Mouse (Mus musculus): ENCODE results near the gene Fus. TPM values are rescaled to one million over a fixed set of nuclear protein-coding genes. Genes with fewer than 3 reads are reported as not detected.
"Not testable (repeated sequence)": the region's sequence is repeated elsewhere in the genome, so short reads cannot be mapped to it uniquely, and the experiment has no call there.

Fus gene
- polyA plus RNA-seq, 1 experiment from 2014 or later, result 283 TPM

DNA sequence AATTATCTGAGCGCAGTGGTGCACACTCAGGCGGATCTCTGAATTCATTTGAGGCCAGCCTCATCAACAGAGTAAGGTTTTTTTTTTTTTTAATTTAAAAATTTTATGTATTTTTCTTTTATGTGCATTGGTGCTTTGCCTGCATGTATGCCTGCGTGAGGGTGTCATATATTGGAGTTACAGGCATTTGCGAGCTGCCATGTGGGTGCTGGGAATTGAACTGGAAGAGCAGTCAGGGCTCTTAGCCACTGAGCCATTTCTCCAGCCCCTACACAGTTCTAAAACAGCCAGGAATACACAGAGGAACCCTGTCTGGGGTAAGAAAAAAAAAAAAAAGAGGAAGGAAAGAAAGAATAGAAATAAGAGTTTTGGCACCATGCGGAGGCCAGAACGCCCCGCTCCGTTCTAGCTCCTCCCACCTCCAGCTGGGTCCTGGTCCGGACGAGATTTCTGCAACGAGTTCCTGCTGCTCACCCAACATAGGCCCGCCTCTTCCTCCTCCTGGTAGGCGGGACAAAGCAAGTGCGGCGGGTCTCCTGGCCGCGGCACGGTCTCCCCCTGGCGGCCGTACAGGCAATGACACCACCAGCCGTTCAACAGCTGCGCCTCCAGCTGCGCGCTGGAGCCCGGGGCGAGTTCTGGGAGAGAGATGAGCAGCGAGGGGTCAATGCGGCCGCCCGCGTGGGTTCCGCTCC is 32.1 kb upstream of the Fus start:
- H3K27ac ChIP-seq (ENCODE audit: low read length), result peak overlapping the region; percentile 77
- 6% methylated on average over 31 of the region's 32 CpGs for WGBS
- no peaks in the 10 kb centered on the region for H3K36me3 ChIP-seq (ENCODE audit: control insufficient read depth, insufficient read depth, low read length)
- peak overlapping the region; percentile 80 for H3K4me2 ChIP-seq (ENCODE audit: low read length)
- H3K9me3 ChIP-seq (replicated peaks; ENCODE audit: control insufficient read depth, low read length, poor library complexity, severe bottlenecking), result no peaks in the 10 kb centered on the region
- peaks cover 3% of the 10 kb centered on the region; the same call in 1 of the 2 replicates for H3K27me3 ChIP-seq (ENCODE audit: control insufficient read depth, insufficient read depth, low read depth, low read length)
- peaks cover 10% of the 10 kb centered on the region for H3K4me1 ChIP-seq (ENCODE audit: control insufficient read depth, insufficient read depth, low read length)
- H3K9ac ChIP-seq (ENCODE audit: low read depth, low read length), result peak overlapping the region; percentile 75
- ATAC-seq, result peak; percentile 95
- H3K4me3 ChIP-seq (ENCODE audit: low read depth, low read length), result peak overlapping the region; percentile 54

DNA sequence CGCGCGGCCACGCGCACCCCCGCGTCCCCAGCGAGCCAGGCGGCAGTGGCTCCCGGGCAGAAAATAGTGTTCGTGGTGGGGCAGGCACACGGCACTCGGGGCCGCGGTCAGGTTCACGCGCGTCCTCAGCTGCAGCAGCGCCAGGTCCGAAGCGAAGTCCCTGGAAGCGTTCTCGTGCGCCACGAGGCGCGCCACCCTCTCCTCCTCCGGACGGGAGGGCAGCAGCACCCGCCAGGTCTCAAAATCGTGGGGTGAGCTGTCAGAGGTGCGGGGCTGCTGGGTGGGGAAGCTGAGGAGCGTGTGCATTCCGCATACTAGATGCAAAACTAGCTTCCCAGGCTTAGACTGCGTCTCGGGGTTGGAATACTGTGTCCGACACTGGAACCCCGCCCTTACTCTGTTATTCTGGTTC is 31.5 kb upstream of the Fus start:
- H3K27me3 ChIP-seq (ENCODE audit: control insufficient read depth, insufficient read depth, low read depth, low read length), result no peaks in the 10 kb centered on the region
- peak; percentile 77 for ATAC-seq

DNA sequence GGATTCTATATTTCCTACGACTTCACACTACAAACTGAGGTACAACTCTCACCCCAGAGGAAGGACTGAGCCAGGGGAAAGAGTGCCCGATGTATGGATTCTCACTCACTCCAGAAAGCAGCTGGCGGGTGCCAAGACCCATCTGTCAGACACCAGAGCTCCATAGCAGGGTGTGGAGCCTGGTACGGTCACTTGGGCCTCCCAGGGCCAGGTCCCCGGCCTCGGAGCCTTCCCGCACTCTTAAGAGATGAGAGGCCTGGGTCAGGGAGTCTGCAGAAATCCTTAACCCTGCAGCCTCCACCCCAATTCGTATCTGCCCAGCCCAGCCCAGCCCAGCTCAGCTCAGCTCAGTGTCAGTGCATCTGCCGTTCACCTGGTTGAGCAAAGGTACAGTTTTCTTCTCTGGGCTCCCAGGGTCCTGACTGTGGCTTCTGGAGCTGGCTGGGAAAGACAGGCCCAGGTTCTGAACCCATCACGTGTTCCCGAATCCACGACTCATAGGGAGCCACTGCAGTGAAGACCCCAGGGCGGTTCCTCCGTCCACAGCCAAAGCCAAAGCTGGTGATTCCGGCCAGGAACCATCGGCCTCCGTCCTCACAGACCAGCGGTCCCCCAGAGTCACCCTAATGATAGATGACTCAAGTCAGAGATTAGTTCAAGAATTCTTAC is 30.9 kb upstream of the Fus start:
- Histone ChIP-seq H3K4me2 (ENCODE audit: low read length) (peak overlapping the region; percentile 80), H3K36me3 (ENCODE audit: control insufficient read depth, insufficient read depth, low read length) (no peaks in the 10 kb centered on the region), H3K27ac (ENCODE audit: low read length) (peak overlapping the region; percentile 77), H3K4me1 (ENCODE audit: control insufficient read depth, insufficient read depth, low read length) (peaks cover 10% of the 10 kb centered on the region), H3K4me3 (ENCODE audit: low read depth, low read length) (peak overlapping the region; percentile 54), H3K9ac (ENCODE audit: low read depth, low read length) (peak overlapping the region; percentile 75), H3K9me3 (replicated peaks; ENCODE audit: control insufficient read depth, low read length, poor library complexity, severe bottlenecking) (no peaks in the 10 kb centered on the region), H3K27me3 (ENCODE audit: control insufficient read depth, insufficient read depth, low read depth, low read length) (no peaks in the 10 kb centered on the region)
- ATAC-seq, result peak; percentile 1; the same call in 1 of the 2 replicates
- WGBS, result 55% methylated on average over 18 of the region's 18 CpGs

More for the DNA sequence above, 31.5 kb upstream of the Fus start:
- Histone ChIP-seq H3K4me1 (ENCODE audit: control insufficient read depth, insufficient read depth, low read length) (peaks cover 10% of the 10 kb centered on the region), H3K4me2 (ENCODE audit: low read length) (peak overlapping the region; percentile 80), H3K9me3 (replicated peaks; ENCODE audit: control insufficient read depth, low read length, poor library complexity, severe bottlenecking) (no peaks in the 10 kb centered on the region), H3K36me3 (ENCODE audit: control insufficient read depth, insufficient read depth, low read length) (no peaks in the 10 kb centered on the region), H3K9ac (ENCODE audit: low read depth, low read length) (peak overlapping the region; percentile 75), H3K27ac (ENCODE audit: low read length) (peak overlapping the region; percentile 77), H3K4me3 (ENCODE audit: low read depth, low read length) (peak overlapping the region; percentile 54)
- under 1% methylated on average over 35 of the region's 38 CpGs for WGBS

DNA sequence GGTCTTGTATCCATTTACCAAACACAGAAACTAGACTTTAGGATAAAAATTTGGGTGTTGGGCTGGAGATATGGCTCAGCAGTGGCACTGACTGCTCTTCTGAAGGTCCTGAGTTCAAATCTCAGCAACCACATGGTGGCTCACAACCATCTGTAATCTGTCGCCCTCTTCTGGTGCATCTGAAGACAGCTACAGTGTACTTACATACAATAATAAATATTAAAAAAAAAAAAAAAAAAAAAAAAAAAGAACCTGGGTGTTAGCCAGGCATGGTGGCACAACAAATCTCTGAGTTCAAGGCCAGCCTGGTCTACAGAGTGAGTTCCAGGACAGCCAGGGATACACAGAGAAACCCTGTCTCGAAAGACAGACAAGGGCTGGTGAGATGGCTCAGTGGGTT is 25.2 kb upstream of the Fus start:
- not testable (repeated sequence) for ATAC-seq; H3K9me3 ChIP-seq (replicated peaks; ENCODE audit: control insufficient read depth, low read length, poor library complexity, severe bottlenecking); H3K9ac ChIP-seq (ENCODE audit: low read depth, low read length); H3K36me3 ChIP-seq (ENCODE audit: control insufficient read depth, insufficient read depth, low read length); H3K4me1 ChIP-seq (ENCODE audit: control insufficient read depth, insufficient read depth, low read length); H3K4me2 ChIP-seq (ENCODE audit: low read length); H3K27ac ChIP-seq (ENCODE audit: low read length); H3K4me3 ChIP-seq (ENCODE audit: low read depth, low read length)
- H3K27me3 ChIP-seq (ENCODE audit: control insufficient read depth, insufficient read depth, low read depth, low read length), result peaks cover 18% of the 10 kb centered on the region
- WGBS, result 45% methylated on average over 2 of the region's 2 CpGs

DNA sequence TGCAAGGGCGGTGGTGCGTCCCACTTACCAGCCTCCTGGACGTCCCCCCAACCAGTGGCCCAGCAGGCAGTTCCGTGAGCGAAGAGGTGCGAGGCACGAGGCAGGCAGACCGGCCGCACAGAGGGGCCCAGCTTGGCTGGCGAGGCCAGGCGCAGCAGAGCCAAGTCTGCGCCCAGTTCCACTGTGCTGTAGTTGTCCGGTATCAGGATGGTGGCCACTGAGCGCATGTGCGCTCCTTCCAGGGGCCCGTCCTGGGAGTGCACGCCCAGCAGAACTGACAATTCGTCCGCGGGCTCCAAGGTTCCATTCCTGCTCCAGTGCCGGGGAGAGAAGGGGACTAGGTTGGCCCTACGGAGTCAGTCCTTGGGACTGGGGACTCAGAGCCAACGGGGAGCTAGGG is 22.6 kb upstream of the Fus start:
- ATAC-seq, result no peak
- Histone ChIP-seq H3K4me1 (ENCODE audit: control insufficient read depth, insufficient read depth, low read length) (no peaks in the 10 kb centered on the region), H3K4me3 (ENCODE audit: low read depth, low read length) (no peak overlapping the region), H3K9ac (ENCODE audit: low read depth, low read length) (no peak overlapping the region), H3K27me3 (ENCODE audit: control insufficient read depth, insufficient read depth, low read depth, low read length) (peaks cover 18% of the 10 kb centered on the region), H3K9me3 (replicated peaks; ENCODE audit: control insufficient read depth, low read length, poor library complexity, severe bottlenecking) (no peaks in the 10 kb centered on the region), H3K4me2 (ENCODE audit: low read length) (0 out of 2 replicates have a peak overlapping the region, but pooled peaks have one; percentile 13), H3K36me3 (ENCODE audit: control insufficient read depth, insufficient read depth, low read length) (no peaks in the 10 kb centered on the region), H3K27ac (ENCODE audit: low read length) (no peak overlapping the region)
- 17% methylated on average over 23 of the region's 23 CpGs for WGBS

DNA sequence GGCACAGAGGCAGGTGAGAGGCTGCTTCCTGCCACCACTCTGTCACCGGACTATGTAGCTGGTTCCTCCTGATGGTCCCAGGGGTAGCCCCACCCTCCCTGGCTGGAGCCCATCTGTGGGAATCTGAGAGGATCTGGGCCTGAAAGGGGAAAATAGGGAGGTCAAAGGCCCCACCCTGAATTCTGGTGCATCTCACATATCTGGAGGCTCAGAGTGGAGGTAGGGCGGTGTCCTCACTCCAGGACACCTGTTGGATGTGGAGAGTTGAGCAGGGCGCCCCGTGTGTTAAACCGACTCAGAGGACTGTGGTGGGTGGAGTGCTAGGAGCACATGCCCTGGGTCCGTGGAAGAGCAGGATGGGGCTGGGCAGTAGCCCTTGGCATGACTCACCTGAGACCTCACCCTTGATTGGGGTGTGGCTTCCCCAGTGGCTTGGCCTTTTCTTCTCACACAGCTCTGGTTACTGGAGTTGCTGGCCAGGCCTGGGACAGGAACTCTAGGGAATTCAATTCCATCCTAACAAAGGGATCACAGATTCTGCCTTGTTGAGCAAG is 20.7 kb upstream of the Fus start, which contains the start of gene Prss36:
TSS of gene Prss36 (minus strand) at position 256 of the 554 bp plus-strand sequence.
- no peaks in the 10 kb centered on the region for H3K4me1 ChIP-seq (ENCODE audit: control insufficient read depth, insufficient read depth, low read length)
- H3K9me3 ChIP-seq (replicated peaks; ENCODE audit: control insufficient read depth, low read length, poor library complexity, severe bottlenecking), result no peaks in the 10 kb centered on the region
- 83% methylated on average over 6 of the region's 6 CpGs for WGBS
- no peaks in the 10 kb centered on the region for H3K36me3 ChIP-seq (ENCODE audit: control insufficient read depth, insufficient read depth, low read length)
- no peak for ATAC-seq
- H3K9ac ChIP-seq (ENCODE audit: low read depth, low read length), result no peak within 1 kb of the TSS
- H3K27ac ChIP-seq (ENCODE audit: low read length), result no peak within 1 kb of the TSS
- no peak within 1 kb of the TSS for H3K4me3 ChIP-seq (ENCODE audit: low read depth, low read length)
- no peak within 1 kb of the TSS for H3K4me2 ChIP-seq (ENCODE audit: low read length)
- H3K27me3 ChIP-seq (ENCODE audit: control insufficient read depth, insufficient read depth, low read depth, low read length), result peaks cover 18% of the 10 kb centered on the region

DNA sequence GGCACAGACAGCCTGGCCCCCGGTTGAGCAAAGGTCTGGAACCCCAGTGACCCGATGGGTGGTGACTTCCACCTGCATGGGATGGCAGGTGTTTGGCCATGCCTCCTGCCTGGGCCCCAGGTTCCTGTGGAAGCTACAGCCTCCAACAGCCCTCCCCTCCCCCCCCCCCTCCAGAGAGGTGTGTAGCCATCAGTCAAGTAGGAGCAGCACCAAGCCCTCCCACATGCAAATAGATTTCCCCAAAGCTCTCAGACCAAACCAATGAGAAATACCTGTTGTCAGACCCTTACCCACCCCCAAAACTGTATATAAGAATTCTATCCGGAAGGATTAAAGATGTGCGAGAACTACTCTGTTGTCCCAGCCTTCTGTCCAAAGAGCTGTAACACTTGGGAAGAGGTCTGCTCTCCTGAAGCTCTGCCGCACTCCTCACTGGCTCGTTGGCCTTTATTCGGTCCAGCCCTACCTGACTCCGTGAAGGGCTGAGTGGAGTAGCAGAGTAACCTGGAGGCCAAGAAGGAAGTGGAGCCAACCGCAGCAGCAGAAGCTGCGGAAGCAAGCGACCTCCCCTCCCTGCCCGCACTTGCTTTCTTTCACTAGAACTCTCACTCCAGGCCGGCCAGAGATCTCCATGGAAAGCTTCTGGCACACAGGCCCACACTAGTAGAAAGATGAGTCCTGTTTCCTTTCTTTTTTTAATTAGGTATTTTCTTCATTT is 14.2 kb upstream of the Fus start:
- no peaks in the 10 kb centered on the region for H3K9me3 ChIP-seq (replicated peaks; ENCODE audit: control insufficient read depth, low read length, poor library complexity, severe bottlenecking)
- H3K9ac ChIP-seq (ENCODE audit: low read depth, low read length), result no peak overlapping the region
- H3K27me3 ChIP-seq (ENCODE audit: control insufficient read depth, insufficient read depth, low read depth, low read length), result no peaks in the 10 kb centered on the region; the same call in 1 of the 2 replicates
- H3K36me3 ChIP-seq (ENCODE audit: control insufficient read depth, insufficient read depth, low read length), result no peaks in the 10 kb centered on the region
- H3K4me1 ChIP-seq (ENCODE audit: control insufficient read depth, insufficient read depth, low read length), result no peaks in the 10 kb centered on the region
- no peak for ATAC-seq
- H3K4me3 ChIP-seq (ENCODE audit: low read depth, low read length), result no peak overlapping the region
- WGBS, result 52% methylated on average over 13 of the region's 13 CpGs
- H3K4me2 ChIP-seq (ENCODE audit: low read length), result no peak overlapping the region
- H3K27ac ChIP-seq (ENCODE audit: low read length), result no peak overlapping the region

DNA sequence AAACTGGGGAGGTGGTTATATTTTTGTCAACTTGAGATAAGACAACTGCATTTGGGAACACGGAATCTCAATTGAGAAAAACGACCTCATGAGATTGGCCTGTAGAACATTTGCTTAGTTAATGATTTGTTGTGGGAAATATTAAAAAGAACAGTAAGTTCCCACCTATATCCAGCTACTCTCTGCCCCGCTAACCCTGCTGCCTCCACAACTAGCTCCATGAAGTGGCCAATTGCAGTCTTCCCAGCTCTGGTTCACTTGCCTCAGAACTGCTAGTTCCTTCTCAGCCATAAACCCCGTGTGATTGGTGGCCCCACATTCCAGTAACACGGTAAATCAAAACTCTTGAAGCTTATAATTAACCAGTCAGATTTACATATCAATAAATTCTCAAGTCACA is 7.9 kb upstream of the Fus start:
- Histone ChIP-seq H3K27ac (ENCODE audit: low read length) (no peak overlapping the region), H3K4me2 (ENCODE audit: low read length) (no peak overlapping the region), H3K9me3 (replicated peaks; ENCODE audit: control insufficient read depth, low read length, poor library complexity, severe bottlenecking) (no peaks in the 10 kb centered on the region), H3K36me3 (ENCODE audit: control insufficient read depth, insufficient read depth, low read length) (no peaks in the 10 kb centered on the region), H3K9ac (ENCODE audit: low read depth, low read length) (no peak overlapping the region), H3K27me3 (ENCODE audit: control insufficient read depth, insufficient read depth, low read depth, low read length) (no peaks in the 10 kb centered on the region; the same call in 1 of the 2 replicates), H3K4me1 (ENCODE audit: control insufficient read depth, insufficient read depth, low read length) (no peaks in the 10 kb centered on the region), H3K4me3 (ENCODE audit: low read depth, low read length) (no peak overlapping the region)
- no peak for ATAC-seq
- WGBS, result 73% methylated on average over 5 of the region's 5 CpGs

Data from midbrain, embryonic 16.5 days (tissue).